Mouse (Mus musculus): ENCODE measurements around the gene Ino80d.

The Ino80d gene

GRCm38 (mm10) chr1:63107614-63108327 is 6.7 kb downstream of the Ino80d start:
- peak; percentile 86 for DNase-seq (ENCODE audit: low read depth, low spot score)

DNA sequence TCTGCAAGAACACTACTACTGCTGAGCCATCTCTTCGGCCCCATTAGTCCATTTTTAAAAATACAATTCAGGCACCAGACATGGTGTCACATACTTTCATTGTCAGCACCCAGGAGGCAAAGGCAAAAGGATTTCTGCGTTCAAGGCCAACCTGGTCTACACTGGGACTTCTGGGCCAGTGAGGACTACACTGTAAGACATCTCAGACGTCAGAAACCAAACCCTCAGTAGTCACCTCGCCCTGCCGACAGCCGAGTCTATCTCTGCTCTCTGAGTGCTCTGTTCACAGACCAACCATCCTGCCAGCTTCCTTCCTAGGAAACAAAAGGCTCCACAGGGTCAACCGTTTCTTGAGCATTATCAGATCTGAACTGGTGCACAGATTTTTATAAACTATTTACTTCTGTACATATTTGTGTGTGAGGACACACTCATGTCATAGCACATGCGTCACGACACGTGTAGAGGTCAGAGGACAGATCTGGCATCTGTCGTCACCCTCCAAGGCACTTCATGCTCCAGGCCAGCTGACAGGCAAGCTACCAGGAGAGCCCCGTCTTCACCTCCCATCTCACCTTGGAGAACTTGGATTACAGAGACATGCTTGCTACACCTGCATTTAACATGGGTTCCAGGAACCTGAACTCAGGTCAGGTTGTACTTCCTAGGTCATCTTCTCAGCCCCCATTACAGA is 11.6 kb downstream of the Ino80d start:
- DNase-seq (ENCODE audit: low read depth, low spot score): no peak

- DNase-seq (ENCODE audit: low read depth, low spot score): no peak
Observed at GRCm38 (mm10) chr1:63100196-63100595, 14.3 kb downstream of the Ino80d start.

GRCm38 (mm10) chr1:63098831-63099230 is 15.6 kb downstream of the Ino80d start:
- no peak for DNase-seq (ENCODE audit: low read depth, low spot score)

GRCm38 (mm10) chr1:63096071-63096470 is 18.4 kb downstream of the Ino80d start:
- DNase-seq (ENCODE audit: low read depth, low spot score): no peak

GRCm38 (mm10) chr1:63089795-63090194 is 24.7 kb downstream of the Ino80d start:
- no peak for DNase-seq (ENCODE audit: low read depth, low spot score)

DNA sequence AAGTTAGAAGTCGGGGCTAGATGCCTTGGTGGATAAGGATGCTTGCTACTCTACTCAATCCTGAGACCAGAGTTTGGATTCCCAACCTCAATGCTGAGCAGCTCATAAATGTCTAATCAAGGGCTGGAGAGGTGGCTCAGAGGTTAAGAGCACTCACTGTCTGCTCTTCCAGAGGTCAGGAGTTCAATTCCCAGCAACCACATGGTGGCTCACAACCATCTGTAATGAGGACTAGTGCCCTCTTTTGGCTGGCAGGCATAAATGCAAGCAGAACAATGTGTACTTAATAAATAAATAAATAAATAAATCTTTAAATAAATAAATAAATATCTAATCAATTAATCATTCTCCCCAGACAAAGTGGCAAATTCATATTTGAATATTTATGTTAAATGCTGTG is 25.9 kb downstream of the Ino80d start:
- DNase-seq (ENCODE audit: low read depth, low spot score): peak; percentile 70

DNA sequence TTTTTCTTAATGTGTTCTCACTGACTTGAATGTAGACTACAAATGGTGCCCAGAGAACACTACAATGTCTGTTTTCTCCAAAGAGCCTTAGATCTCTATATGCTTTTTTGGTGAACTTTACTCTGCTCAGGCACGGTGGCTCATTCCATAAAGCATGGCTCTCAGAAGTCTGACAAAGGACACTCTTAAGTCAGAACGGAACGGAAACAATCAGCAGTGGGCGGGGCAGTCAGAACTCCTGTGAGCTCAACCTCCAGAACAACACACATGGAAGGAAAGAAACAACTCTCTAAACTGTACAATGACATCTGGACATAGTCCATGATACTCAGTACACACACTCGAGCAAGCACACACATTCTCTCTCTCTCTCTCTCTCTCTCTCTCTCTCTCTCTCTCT is 34.2 kb downstream of the Ino80d start:
- peak; percentile 45 for DNase-seq (ENCODE audit: low read depth, low spot score)

GRCm38 (mm10) chr1:63076383-63076782 is 38.1 kb downstream of the Ino80d start:
- no peak for DNase-seq (ENCODE audit: low read depth, low spot score)

DNA sequence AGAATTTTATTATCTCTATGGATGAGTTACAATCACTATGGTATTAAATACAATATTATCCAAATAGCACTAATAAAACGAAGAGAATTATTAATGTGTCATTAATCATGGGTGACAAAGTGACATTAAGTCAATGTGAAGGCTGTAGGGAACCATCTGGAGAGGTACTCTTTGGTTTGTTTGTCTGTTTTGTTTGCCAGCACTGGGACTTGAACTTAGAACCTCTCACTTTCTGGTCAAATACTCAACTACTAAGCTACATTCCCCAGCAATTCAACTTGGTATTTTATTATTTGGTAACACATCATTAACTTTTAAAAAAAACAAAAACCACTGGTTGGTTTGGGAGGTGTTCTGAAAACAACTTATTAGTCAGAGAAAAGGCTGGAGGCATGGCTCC is 43.1 kb downstream of the Ino80d start:
- DNase-seq (ENCODE audit: low read depth, low spot score): no peak

- no peak for DNase-seq (ENCODE audit: low read depth, low spot score)
Observed at GRCm38 (mm10) chr1:63058361-63058760, 56.1 kb downstream of the Ino80d start.

GRCm38 (mm10) chr1:63057849-63058248 is 56.6 kb downstream of the Ino80d start:
- DNase-seq (ENCODE audit: low read depth, low spot score): peak; percentile 70

DNA sequence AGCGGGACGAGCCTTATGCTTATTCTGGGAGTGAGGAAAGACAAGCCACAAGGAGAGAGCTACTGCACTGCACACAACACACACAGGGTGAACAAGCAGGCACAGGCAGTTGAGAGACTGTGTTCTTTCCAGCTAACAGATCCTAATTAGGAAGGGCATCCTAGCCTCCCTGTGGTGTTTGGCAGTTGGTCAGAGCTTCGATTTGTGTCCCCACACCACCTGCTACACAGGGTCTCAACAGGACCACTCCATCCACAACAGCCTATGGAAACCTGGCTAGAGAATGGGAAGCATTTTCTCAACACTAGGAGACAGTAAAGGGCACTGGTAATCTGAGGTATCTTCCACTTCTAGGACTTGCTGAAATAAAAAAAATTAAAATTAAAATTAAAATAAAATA is 57.1 kb downstream of the Ino80d start:
- DNase-seq (ENCODE audit: low read depth, low spot score): peak; percentile 15

GRCm38 (mm10) chr1:63055386-63055785 is 59.1 kb downstream of the Ino80d start:
- no peak for DNase-seq (ENCODE audit: low read depth, low spot score)

DNA sequence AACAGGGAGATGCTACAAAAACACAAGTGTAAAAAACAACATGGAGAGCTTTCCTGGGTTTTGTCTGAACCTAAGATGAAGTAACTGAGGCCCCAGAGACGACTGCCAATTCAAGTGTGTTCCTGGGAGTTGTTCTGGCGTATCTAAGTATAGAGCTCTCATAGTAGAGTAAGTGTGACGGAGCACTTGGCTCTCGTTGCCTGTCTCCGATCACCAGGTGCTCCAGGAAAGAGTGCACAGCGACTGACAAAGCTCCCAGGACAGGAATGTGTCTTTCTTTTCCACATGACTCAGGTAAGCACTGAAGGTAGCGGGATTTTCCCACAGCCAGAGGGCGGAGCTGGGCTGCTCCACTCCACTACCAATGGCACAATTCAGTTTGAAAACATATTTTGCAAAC is 63.6 kb downstream of the Ino80d start:
- DNase-seq (ENCODE audit: low read depth, low spot score): no peak

GRCm38 (mm10) chr1:63049977-63050376 is 64.5 kb downstream of the Ino80d start:
- DNase-seq (ENCODE audit: low read depth, low spot score): no peak

DNA sequence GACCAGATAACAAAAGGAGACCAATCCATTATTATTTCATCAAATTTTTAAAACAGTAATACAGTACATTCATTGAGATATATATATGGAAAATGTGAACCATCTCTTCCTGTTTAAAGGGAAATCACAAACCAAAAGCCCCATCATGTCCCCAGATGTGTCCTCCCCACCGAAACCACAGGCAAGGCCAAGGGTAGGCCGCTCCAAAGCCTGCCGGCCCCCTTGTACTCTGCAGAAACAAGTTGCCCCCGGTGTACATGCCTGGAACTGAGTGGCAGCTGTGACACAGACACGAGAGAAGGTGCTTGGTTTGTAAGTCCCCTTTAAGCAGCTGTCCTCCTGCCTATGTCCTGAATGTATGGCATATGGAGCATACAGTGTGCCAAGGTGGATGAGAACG is 66.5 kb downstream of the Ino80d start:
- DNase-seq (ENCODE audit: low read depth, low spot score): no peak

DNA sequence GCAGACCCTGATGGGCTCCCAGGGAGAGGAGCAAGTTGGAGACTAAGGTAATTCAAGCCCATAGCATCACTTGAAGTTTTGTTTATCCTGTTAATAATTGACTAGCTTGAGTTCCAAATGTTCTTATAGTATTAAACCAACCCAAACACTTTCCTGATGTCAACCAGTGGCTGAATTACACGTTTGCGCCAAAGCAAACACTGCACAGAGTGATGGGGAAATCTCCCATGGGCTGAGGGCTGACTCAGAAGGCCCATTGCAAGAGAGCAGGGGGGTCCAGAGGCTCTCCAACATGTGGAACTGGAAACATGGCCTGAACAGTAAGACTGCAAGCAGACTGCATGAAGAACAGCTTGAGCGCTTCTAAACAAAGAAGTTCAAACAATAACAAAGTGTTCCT is 81.5 kb downstream of the Ino80d start:
- DNase-seq (ENCODE audit: low read depth, low spot score): no peak

DNA sequence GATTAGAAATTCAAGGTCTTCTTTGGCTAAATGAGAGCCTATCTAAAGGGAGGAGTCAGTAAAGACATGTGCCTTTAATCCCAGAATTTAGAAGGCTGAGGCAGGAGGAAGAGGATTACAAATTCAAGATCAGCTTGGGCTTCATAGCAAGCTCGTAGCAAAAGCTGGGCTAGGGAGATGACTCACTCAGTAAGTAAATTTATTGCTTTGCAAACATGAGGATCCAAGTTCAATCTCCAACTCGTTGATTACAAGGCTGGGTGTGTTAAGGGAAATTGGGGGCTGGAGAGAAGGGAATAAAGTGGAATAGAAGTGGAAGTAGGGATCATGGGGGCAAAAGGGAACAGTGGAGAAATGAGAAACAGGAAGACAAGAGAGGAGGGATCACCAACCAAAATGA is 94.6 kb downstream of the Ino80d start:
- no peak for DNase-seq (ENCODE audit: low read depth, low spot score)

DNA sequence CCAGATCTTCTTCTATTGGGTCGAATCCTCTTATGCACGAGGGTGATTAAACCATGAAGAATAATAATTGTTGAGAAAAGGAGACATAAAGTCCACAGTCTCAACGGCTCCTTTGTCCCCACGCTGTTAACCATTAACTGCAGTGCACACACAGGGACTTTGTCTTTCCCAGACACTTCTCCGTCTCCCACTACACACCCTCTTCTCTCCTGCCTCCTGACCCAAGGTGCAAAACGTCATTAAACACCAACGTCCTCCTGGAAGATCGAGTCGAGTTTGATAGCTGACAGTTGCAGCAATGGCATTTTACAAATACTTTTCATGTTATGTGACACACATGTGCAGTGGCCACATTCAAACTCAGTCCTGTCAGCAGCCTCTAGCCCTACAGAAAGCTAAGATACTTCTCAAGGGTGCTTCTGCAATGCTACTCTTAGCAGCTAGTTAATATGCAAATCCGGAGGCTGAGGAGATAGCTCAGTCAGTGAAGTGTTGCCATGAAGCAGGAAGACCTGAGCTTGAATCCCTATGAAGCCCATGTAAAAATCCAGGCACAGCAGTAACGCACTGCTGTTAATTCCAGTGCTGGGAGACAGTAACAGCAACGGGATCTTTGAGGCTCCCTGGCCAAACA is 109.3 kb downstream of the Ino80d start:
- no peak for DNase-seq (ENCODE audit: low read depth, low spot score)

DNA sequence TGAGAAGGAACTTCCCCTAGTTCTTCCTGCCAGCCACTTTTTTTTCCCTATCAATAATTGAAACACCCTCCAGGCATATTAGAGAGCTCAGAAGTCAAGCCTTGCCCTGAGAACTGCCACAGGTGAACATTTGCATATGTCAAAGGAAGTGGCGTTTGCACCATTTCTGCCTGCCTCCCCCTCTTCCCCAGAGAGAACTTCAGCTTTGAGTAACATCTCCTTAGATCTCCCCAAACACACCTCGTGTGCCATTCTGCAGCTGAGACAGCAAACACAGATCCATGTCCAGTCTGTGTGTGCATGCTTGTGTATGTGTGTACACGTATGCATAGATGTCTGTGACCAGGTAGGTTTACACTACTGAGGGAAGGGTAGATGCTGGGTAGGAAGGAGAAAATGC is 112.6 kb downstream of the Ino80d start:
- no peak for DNase-seq (ENCODE audit: low read depth, low spot score)

DNA sequence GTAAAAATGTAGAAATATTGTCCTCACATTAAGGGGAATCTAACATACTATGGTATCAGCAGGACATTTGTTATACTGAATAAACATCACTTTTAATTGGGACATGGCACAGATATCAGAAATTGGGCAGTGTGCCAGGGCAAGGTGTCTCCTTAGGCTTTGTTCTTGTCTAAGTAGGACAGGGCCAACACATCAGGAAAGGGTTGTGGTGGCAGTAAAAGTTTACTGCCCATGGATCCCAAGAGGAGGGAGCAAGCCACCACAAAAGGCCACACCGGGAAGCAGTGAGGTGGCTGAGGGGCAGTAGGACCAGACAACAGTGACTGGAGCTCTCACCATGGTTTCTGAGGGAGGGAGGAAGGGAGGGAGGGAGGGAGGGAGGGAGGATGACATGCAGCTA is 121.1 kb downstream of the Ino80d start:
- no peak for DNase-seq (ENCODE audit: low read depth, low spot score)

- DNase-seq (ENCODE audit: low read depth, low spot score): no peak
Observed at GRCm38 (mm10) chr1:62992648-62993047, 121.8 kb downstream of the Ino80d start.

Measured in ZHBTc4 (cell line).